Mouse (Mus musculus) intestine, postnatal 0 days (tissue): ENCODE measurements around the gene Fkbp7. TPM values are rescaled to one million over a fixed set of nuclear protein-coding genes. Genes with fewer than 3 reads are reported as not detected.

Source experiments
- ATAC-seq: fragments of 200-750 bp; cut with Nextera tagmentation; 2 replicates; pipeline ENCODE4 v1.8.0; 2017; ENCODE audit warnings: mild to moderate bottlenecking, moderate TSS enrichment, moderate library complexity
- H3K27ac ChIP-seq: fragments of 300-500 bp; sonication (generic); 2 replicates; pipeline ENCODE4 v1.5.1; 2014; ENCODE audit warnings: mild to moderate bottlenecking, low read depth, low read length, moderate library complexity
- H3K27me3 ChIP-seq: fragments of 300-500 bp; sonication (generic); replicated peaks from 2 replicates; pipeline ENCODE4 v1.6.1; 2014; ENCODE audit warnings: low read length, mixed read lengths; ENCODE audit not compliant: control insufficient read depth, insufficient read depth
- H3K36me3 ChIP-seq: fragments of 300-500 bp; sonication (generic); 2 replicates; pipeline ENCODE4 v1.6.1; 2014; ENCODE audit warnings: mild to moderate bottlenecking, moderate library complexity; ENCODE audit not compliant: control insufficient read depth, insufficient read depth
- H3K4me1 ChIP-seq: fragments of 300-500 bp; sonication (generic); replicated peaks from 2 replicates; pipeline ENCODE4 v1.6.1; 2014; ENCODE audit warnings: antibody characterized with exemption, low read length, mixed read lengths; ENCODE audit not compliant: control insufficient read depth, insufficient read depth
- H3K4me2 ChIP-seq: fragments of 300-500 bp; sonication (generic); replicated peaks from 2 replicates; pipeline ENCODE4 v1.6.1; 2014; ENCODE audit warnings: low read depth, mild to moderate bottlenecking, moderate library complexity
- H3K4me3 ChIP-seq: fragments of 300-500 bp; sonication (generic); 2 replicates; pipeline ENCODE4 v1.5.1; 2014; ENCODE audit warnings: low read depth, low read length
- H3K9ac ChIP-seq: fragments of 300-500 bp; sonication (generic); 2 replicates; pipeline ENCODE4 v1.6.1; 2014; ENCODE audit warnings: mild to moderate bottlenecking, low read depth, low read length
- H3K9me3 ChIP-seq: fragments of 300-500 bp; sonication (generic); 2 replicates; pipeline ENCODE4 v1.6.1; 2016; ENCODE audit warnings: mixed run types; ENCODE audit not compliant: control insufficient read depth
- CTCF ChIP-seq: sonication (generic); IDR thresholded peaks from 2 replicates; pipeline ENCODE4 v1.5.1; 2016; ENCODE audit warnings: low read depth, mild to moderate bottlenecking, control low read depth, antibody characterized with exemption, moderate library complexity
- WGBS: fragments of 180-500 bp; shearing (Covaris S2); extraction: QIAGEN DNeasy Blood & Tissue Kit; methylation state at CpG from one replicate; pipeline ENCODE4 v1.1.7; 2014; 5-methylcytosine and 5-hydroxymethylcytosine counted together
- polyA plus RNA-seq: library from polyadenylated mRNA; unstranded; fragments of >200 nt; fragmentation: Nextera tagmentation; extraction: Ambion mirVana; gene quantifications from 2 replicates; pipeline ENCODE4 v1.2.1, GENCODE M21; 2015

Fkbp7 gene
- polyA plus RNA-seq, 1 experiment from 2014 or later = 30.8 TPM

DNA sequence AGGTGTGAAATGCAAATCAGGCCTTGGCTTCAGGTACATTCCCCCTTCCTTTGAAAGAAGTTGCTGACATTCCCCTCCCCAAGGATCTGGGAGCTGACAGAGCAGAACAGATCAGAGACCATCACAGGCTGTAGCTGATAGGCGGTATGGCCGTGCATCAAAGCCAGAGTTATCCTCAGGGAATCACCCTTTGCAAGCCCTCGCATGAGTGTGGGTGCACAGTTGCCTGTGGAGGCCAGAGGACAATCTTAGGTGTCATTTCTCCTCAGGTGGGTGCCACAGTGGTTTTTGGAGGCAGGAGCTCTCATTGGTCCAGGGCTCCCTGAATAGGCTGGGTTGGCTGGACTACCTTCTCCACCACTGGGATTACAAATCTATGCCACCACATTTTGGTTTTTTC lies 29.3 kb upstream of the Fkbp7 start:
- peaks cover 5% of the 10 kb centered on the region; the same call in 1 of the 2 replicates for H3K36me3 ChIP-seq
- no peak overlapping the region for H3K9ac ChIP-seq
- no peaks in the 10 kb centered on the region for H3K27me3 ChIP-seq
- ATAC-seq = no peak
- no peak overlapping the region for H3K27ac ChIP-seq
- H3K4me3 ChIP-seq = no peak overlapping the region
- H3K9me3 ChIP-seq = no peaks in the 10 kb centered on the region
- H3K4me2 ChIP-seq = no peak overlapping the region
- TF ChIP-seq CTCF = no peak
- H3K4me1 ChIP-seq = no peaks in the 10 kb centered on the region
- WGBS = 81% methylated on average over 3 of the region's 3 CpGs

DNA sequence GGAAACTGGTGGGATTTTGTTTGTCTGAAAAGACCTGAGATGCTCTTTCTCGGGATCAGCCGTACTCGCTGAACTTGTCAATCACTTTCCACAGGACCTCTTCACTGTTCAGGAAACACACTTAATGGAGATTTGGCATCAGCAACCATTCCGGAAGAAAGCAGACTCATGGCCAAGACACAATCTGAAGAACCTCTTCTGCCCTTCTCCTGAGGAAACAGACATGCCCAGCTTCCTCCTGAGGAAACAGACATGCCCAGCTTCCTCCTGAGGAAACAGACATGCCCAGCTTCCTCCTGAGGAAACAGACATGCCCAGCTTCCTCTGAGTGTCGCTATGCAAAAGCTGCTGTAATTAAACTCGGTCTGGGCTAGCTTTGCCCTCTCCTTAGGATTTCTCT lies 22.4 kb upstream of the Fkbp7 start:
- Histone ChIP-seq H3K27me3 (no peaks in the 10 kb centered on the region), H3K9ac (no peak overlapping the region), H3K4me2 (no peak overlapping the region), H3K4me3 (no peak overlapping the region), H3K27ac (no peak overlapping the region), H3K9me3 (no peaks in the 10 kb centered on the region), H3K4me1 (no peaks in the 10 kb centered on the region), H3K36me3 (peaks cover 67% of the 10 kb centered on the region)
- no peak for TF ChIP-seq CTCF
- 73% methylated on average over 6 of the region's 6 CpGs for WGBS
- ATAC-seq = no peak

DNA sequence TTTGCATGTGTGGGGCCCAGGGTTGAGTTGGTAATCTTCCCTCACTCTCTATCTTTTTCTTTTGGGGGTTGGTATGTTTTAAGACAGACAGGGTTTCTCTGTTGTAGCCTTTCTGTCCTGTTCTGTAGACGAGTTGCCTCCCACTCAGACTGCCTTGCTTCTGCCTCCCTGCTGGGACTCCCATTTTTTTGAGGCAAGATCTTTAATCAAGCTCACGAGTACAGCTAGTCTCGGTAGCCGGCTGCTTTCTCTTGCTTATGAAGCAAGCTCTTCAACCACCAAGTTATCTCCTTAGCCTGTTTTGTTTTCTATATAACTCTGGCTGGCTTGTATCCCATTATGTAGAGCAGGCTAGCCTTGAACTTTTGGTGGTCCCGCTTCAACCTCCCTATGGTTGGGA lies 20.8 kb upstream of the Fkbp7 start:
- H3K4me3 ChIP-seq = no peak overlapping the region
- no peak for TF ChIP-seq CTCF
- H3K9ac ChIP-seq = no peak overlapping the region
- ATAC-seq = no peak
- WGBS = 82% methylated on average over 5 of the region's 5 CpGs
- no peak overlapping the region for H3K4me2 ChIP-seq
- no peaks in the 10 kb centered on the region for H3K9me3 ChIP-seq
- H3K36me3 ChIP-seq = peaks cover 70% of the 10 kb centered on the region
- H3K4me1 ChIP-seq = no peaks in the 10 kb centered on the region
- no peak overlapping the region for H3K27ac ChIP-seq
- H3K27me3 ChIP-seq = no peaks in the 10 kb centered on the region

DNA sequence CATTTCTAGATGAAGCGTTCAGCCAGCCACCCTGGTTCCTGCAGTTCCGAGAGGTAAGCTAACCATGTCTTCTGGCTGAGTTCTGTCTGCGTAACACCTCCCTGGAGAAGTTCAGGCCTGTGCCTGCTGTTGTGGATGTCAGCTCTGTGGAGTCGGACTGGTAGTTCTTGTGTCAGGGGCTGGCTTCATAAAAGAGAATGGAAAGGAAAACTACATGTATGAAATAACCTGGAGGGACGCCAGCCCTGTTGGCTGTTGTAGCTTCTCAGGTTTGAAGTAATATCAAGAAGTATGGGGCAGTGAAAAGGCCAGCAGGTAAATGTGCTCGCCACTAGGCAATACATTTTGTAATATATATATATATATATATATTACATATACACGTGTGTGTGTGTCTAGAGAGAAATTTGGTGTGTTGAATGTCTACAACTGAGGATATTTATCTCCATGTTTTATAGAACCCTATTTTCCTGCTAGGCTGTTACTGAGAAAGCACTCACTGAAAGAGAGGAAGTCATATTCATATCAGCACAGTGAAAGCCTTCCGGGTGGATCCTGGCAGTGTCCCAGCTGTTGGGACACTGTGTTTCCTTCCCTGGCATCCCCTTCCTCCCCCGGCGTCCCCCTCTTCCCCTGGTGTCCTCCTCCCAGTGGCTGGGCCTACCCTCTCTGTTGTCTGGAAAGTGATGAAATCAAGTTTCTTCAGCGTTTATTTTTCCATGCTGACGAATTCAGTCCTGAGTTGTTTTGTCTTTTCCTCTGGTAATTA lies 17.7 kb upstream of the Fkbp7 start:
- no peak overlapping the region for H3K27ac ChIP-seq
- H3K4me1 ChIP-seq = no peaks in the 10 kb centered on the region
- no peak overlapping the region for H3K4me3 ChIP-seq
- no peak for TF ChIP-seq CTCF
- ATAC-seq = no peak
- no peaks in the 10 kb centered on the region for H3K9me3 ChIP-seq
- H3K4me2 ChIP-seq = no peak overlapping the region
- peaks cover 80% of the 10 kb centered on the region for H3K36me3 ChIP-seq
- no peaks in the 10 kb centered on the region for H3K27me3 ChIP-seq
- no peak overlapping the region for H3K9ac ChIP-seq
- 78% methylated on average over 12 of the region's 12 CpGs for WGBS

DNA sequence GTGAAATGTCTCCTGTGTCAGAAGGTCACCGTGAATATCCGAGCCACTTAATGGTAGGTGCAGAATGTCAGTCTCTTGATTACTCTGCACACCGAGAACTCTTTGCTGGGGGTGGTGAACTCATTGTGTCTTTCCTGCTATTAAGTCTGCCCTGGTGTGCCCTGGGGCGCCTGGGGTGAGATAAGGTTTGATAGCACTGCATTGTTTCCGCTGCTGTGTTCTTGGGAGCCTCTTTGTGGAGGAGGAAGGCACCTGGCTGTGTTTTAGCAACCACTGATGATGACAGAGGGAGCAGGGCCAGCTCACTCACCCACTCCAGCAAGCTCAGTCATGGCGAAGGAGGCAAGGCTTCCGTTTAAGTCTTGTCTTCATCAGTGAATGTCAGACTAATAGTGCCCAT lies 15.2 kb upstream of the Fkbp7 start:
- ATAC-seq = peak; percentile 81
- WGBS = 33% methylated on average over 7 of the region's 7 CpGs
- no peak for TF ChIP-seq CTCF
- Histone ChIP-seq H3K27me3 (no peaks in the 10 kb centered on the region), H3K36me3 (peaks cover 72% of the 10 kb centered on the region), H3K4me2 (no peak overlapping the region), H3K4me1 (no peaks in the 10 kb centered on the region), H3K9me3 (no peaks in the 10 kb centered on the region), H3K27ac (no peak overlapping the region), H3K4me3 (no peak overlapping the region), H3K9ac (no peak overlapping the region)

DNA sequence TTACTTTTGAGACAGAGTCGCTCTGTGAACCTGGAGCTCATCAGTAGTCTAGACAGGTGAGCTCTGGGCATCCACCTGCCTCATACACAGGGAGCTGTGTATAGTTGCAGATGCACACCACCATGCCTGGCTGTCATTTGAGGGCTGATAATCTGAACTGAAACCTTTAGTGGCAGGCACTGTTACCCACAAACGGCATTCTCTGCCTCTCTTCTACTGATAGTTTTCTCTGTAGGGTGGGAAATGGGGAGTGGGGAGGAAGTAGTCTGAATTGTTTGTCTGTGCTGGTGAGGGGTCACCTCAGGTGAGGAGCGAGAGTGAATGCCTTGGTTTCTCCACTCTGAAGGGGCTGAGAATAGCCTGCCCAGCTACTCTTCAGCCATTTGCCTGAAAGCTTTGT lies 14.7 kb upstream of the Fkbp7 start:
- H3K4me3 ChIP-seq = no peak overlapping the region
- no peak overlapping the region for H3K27ac ChIP-seq
- H3K27me3 ChIP-seq = no peaks in the 10 kb centered on the region
- WGBS = 63% methylated on average over 3 of the region's 3 CpGs
- H3K9me3 ChIP-seq = no peaks in the 10 kb centered on the region
- peaks cover 72% of the 10 kb centered on the region for H3K36me3 ChIP-seq
- H3K9ac ChIP-seq = no peak overlapping the region
- ATAC-seq = no peak
- H3K4me1 ChIP-seq = no peaks in the 10 kb centered on the region
- H3K4me2 ChIP-seq = no peak overlapping the region
- TF ChIP-seq CTCF = no peak
